Mouse (Mus musculus) CH12.LX (cell line): ENCODE results near the gene Vps18. TPM values are rescaled to one million over a fixed set of nuclear protein-coding genes. Genes with fewer than 3 reads are reported as not detected.

ENCODE experiments used
- DNase-seq: peaks from one replicate; pipeline ENCODE4 v3.0.0-alpha.2; 2013; ENCODE audit errors: extremely low read depth
- H3K27ac ChIP-seq: 2 replicates; pipeline ENCODE4 v1.5.1; 2012; ENCODE audit warnings: low read depth, mild to moderate bottlenecking, control low read depth, moderate library complexity; ENCODE audit not compliant: insufficient read depth
- H3K27me3 ChIP-seq: replicated peaks from 2 replicates; pipeline ENCODE3; 2012; ENCODE audit warnings: inconsistent platforms
- H3K36me3 ChIP-seq, 2 experiments: replicated peaks in 1 of 2; 2 replicates each; pipeline versions ENCODE3 to v1.6.1; 2012; ENCODE audit warnings: inconsistent platforms in 1 of 2, low read length in 1 of 2, mild to moderate bottlenecking in 1 of 2, mixed read lengths in 1 of 2, moderate library complexity in 1 of 2; ENCODE audit not compliant: control insufficient read depth in 1 of 2, insufficient read depth in 1 of 2
- H3K4me1 ChIP-seq, 2 experiments: 2 replicates each; pipeline ENCODE4 v1.6.1; 2012; ENCODE audit warnings: inconsistent platforms in 1 of 2, moderate library complexity in 1 of 2; ENCODE audit not compliant: insufficient read depth in 2 of 2, control insufficient read depth in 1 of 2
- H3K4me2 ChIP-seq: 2 replicates; pipeline ENCODE4 v1.6.1; 2012; ENCODE audit warnings: low read depth, mild to moderate bottlenecking, control low read depth; ENCODE audit not compliant: poor library complexity, insufficient read depth, severe bottlenecking
- H3K4me3 ChIP-seq, 3 experiments: fragments of 150-350 bp in 1 of 3; sonication (generic) in 1 of 3; replicated peaks in 1 of 3; 2 replicates each; pipeline versions ENCODE3 to v1.5.1; 2011 to 2012; ENCODE audit warnings: low read depth in 2 of 3, low read length in 2 of 3, mild to moderate bottlenecking in 2 of 3, moderate library complexity in 2 of 3, control low read depth in 1 of 3, improper control_type of control experiment in 1 of 3, inconsistent platforms in 1 of 3, mixed read lengths in 1 of 3; ENCODE audit not compliant: poor library complexity in 1 of 3
- H3K79me2 ChIP-seq: replicated peaks from 2 replicates; pipeline ENCODE4 v1.6.1; 2012; ENCODE audit warnings: mild to moderate bottlenecking, moderate library complexity; ENCODE audit not compliant: control insufficient read depth, poor library complexity, insufficient read depth, severe bottlenecking; ENCODE audit errors: extremely low read depth
- H3K9ac ChIP-seq: 2 replicates; pipeline ENCODE4 v1.6.1; 2012; ENCODE audit warnings: low read depth, mild to moderate bottlenecking, control low read depth, moderate library complexity; ENCODE audit not compliant: insufficient read depth
- H3K9me3 ChIP-seq: replicated peaks from 2 replicates; pipeline ENCODE3; 2012; ENCODE audit warnings: low read length, inconsistent platforms, mixed read lengths
- CHD2 ChIP-seq: IDR thresholded peaks from 2 replicates; pipeline ENCODE4 v1.6.1; 2011; ENCODE audit warnings: low read length, improper control_type of control experiment
- CTCF ChIP-seq, 2 experiments: IDR thresholded peaks in 1 of 2; conservative IDR thresholded peaks in 1 of 2; 2 replicates each; pipeline ENCODE4 v1.5.1; 2011 to 2012; ENCODE audit warnings: low read depth in 2 of 2, low read length in 2 of 2, improper control_type of control experiment in 1 of 2, inconsistent platforms in 1 of 2, mild to moderate bottlenecking in 1 of 2, moderate library complexity in 1 of 2
- E2F4 ChIP-seq: IDR thresholded peaks from 2 replicates; pipeline ENCODE4 v1.6.1; 2011; ENCODE audit warnings: low read depth, low read length, improper control_type of control experiment; ENCODE audit not compliant: insufficient replicate concordance
- ELF1 ChIP-seq: IDR thresholded peaks from 2 replicates; pipeline ENCODE4 v1.6.1; 2014; ENCODE audit warnings: low read depth, mild to moderate bottlenecking, inconsistent platforms, low read length, improper control_type of control experiment
- ETS1 ChIP-seq: conservative IDR thresholded peaks from 2 replicates; pipeline ENCODE4 v1.6.1; 2012; ENCODE audit warnings: low read depth, mild to moderate bottlenecking, inconsistent platforms, low read length, improper control_type of control experiment, moderate library complexity
- GABPA ChIP-seq: IDR thresholded peaks from 2 replicates; pipeline ENCODE4 v1.6.1; 2012; ENCODE audit warnings: low read depth, low read length, improper control_type of control experiment, inconsistent platforms; ENCODE audit not compliant: insufficient replicate concordance
- HCFC1 ChIP-seq: IDR thresholded peaks from 2 replicates; pipeline ENCODE4 v1.6.1; 2012; ENCODE audit warnings: low read depth, mild to moderate bottlenecking, inconsistent platforms, low read length, improper control_type of control experiment
- IRF4 ChIP-seq: IDR thresholded peaks from 2 replicates; pipeline ENCODE4 v1.6.1; 2014; ENCODE audit warnings: low read depth, mild to moderate bottlenecking, inconsistent platforms, low read length, improper control_type of control experiment
- JUN ChIP-seq: IDR thresholded peaks from 2 replicates; pipeline ENCODE4 v1.6.1; 2011; ENCODE audit warnings: low read depth, mild to moderate bottlenecking, low read length, improper control_type of control experiment, moderate library complexity; ENCODE audit not compliant: insufficient read depth
- JUND ChIP-seq: conservative IDR thresholded peaks from 2 replicates; pipeline ENCODE4 v1.6.1; 2011; ENCODE audit warnings: low read depth, low read length, improper control_type of control experiment
- MAFK ChIP-seq: IDR thresholded peaks from 2 replicates; pipeline ENCODE4 v1.6.1; 2011; ENCODE audit warnings: low read length, improper control_type of control experiment; ENCODE audit not compliant: insufficient replicate concordance
- MAZ ChIP-seq: IDR thresholded peaks from 2 replicates; pipeline ENCODE4 v1.6.1; 2012; ENCODE audit warnings: low read depth, mild to moderate bottlenecking, inconsistent platforms, low read length, improper control_type of control experiment, moderate library complexity
- MEF2A ChIP-seq: IDR thresholded peaks from 2 replicates; pipeline ENCODE4 v1.6.1; 2014; ENCODE audit warnings: low read depth, mild to moderate bottlenecking, inconsistent platforms, low read length, improper control_type of control experiment, borderline replicate concordance
- MYC ChIP-seq: IDR thresholded peaks from 2 replicates; pipeline ENCODE4 v1.6.1; 2011; ENCODE audit warnings: low read depth, mild to moderate bottlenecking, improper control_type of control experiment, low read length
- RAD21 ChIP-seq: IDR thresholded peaks from 2 replicates; pipeline ENCODE4 v1.6.1; 2011; ENCODE audit warnings: low read depth, mild to moderate bottlenecking, low read length, improper control_type of control experiment, moderate library complexity
- SIN3A ChIP-seq: IDR thresholded peaks from 2 replicates; pipeline ENCODE4 v1.6.1; 2012; ENCODE audit warnings: low read length, improper control_type of control experiment, inconsistent platforms
- SMC3 ChIP-seq: IDR thresholded peaks from 2 replicates; pipeline ENCODE4 v1.6.1; 2011; ENCODE audit warnings: low read depth, low read length, improper control_type of control experiment
- TBP ChIP-seq: conservative IDR thresholded peaks from 2 replicates; pipeline ENCODE4 v1.6.1; 2011; ENCODE audit warnings: low read depth, low read length, improper control_type of control experiment
- USF1 ChIP-seq: IDR thresholded peaks from 2 replicates; pipeline ENCODE4 v1.6.1; 2014; ENCODE audit warnings: low read depth, mild to moderate bottlenecking, inconsistent platforms, low read length, improper control_type of control experiment
- USF2 ChIP-seq: conservative IDR thresholded peaks from 2 replicates; pipeline ENCODE4 v1.6.1; 2011; ENCODE audit warnings: low read depth, low read length, improper control_type of control experiment
- ZMIZ1 ChIP-seq: IDR thresholded peaks from 2 replicates; pipeline ENCODE4 v1.6.1; 2012; ENCODE audit warnings: low read depth, mild to moderate bottlenecking, inconsistent platforms, low read length, improper control_type of control experiment
- dilution Hi-C: fragments of 300-500 bp; cut with MboI; formaldehyde crosslinking; loops from 2 replicates; pipeline ENCODE4 v1.14.3; 2020; ENCODE audit warnings: low sequenced_read_pairs; ENCODE audit not compliant: extremely low pct_unique_long_range_greater_than_20kb, extremely low pct_ligation_motif_present
- in situ Hi-C: fragments of 300-500 bp; cut with MboI; formaldehyde crosslinking; loops from 3 replicates; pipeline ENCODE4 v1.14.3; 2019; ENCODE audit warnings: low sequenced_read_pairs, low pct_ligation_motif_present, low pct_unique_long_range_greater_than_20kb, mixed read lengths
- polyA plus RNA-seq: library from polyadenylated mRNA; unstranded; fragments of >175 nt; gene quantifications from 2 replicates; pipeline ENCODE4 v1.2.1, GENCODE M21; 2012; ENCODE audit warnings: low read depth; ENCODE audit not compliant: insufficient read length
- total RNA-seq, 2 experiments: library from RNA; depleted of rRNA; stranded (reverse); fragments of 300-350 nt in 1 of 2; fragments of >200 nt in 1 of 2; gene quantifications; 2 replicates each; pipeline ENCODE4 v1.2.3; 2012 to 2014

Gene Vps18
- total and polyA plus RNA-seq, 3 experiments, result 8.7 to 17.9 (median 15.4) TPM

DNA sequence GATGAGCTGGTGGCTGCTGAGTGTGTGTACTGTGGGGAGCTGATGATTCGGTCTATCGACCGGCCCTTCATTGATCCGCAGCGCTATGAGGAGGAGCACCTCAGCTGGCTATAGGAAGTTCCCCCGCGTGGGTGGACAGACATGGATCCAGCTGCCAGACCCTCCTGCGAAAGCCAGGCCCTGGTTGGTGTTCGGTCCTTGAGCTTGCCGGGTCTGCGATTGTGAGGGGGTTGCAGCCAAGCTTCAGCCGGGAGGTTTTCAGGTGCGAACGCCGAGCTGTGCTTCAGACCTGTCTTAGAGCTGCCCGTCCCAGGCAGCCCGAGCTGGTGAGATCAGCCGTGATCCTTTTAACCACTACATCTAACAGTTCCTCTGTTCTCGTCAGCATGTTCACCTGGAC lies 9.0 kb downstream of the Vps18 start:
- Histone ChIP-seq H3K4me2 (no peak overlapping the region), H3K9me3 (no peaks in the 10 kb centered on the region), H3K27me3 (no peaks in the 10 kb centered on the region), H3K27ac (no peak overlapping the region), H3K9ac (no peak overlapping the region), H3K79me2 (no peaks in the 10 kb centered on the region), H3K4me3 (no peak overlapping the region), H3K4me1 (peaks cover 11 to 44% of the 10 kb centered on the region in 2 experiments), H3K36me3 (peaks cover 55 to 73% of the 10 kb centered on the region in 2 experiments)
- in situ Hi-C loops (loop anchor here (5.0 kb wide), 1 partner anchor 120 kb away; no protein-coding TSS in a partner anchor), dilution Hi-C loops (no loop called here)
- DNase-seq, result no peak
- TF ChIP-seq GABPA (no peak), RAD21 (no peak), HCFC1 (no peak), SIN3A (no peak), MEF2A (no peak), MAFK (no peak), E2F4 (no peak), USF2 (no peak), JUN (no peak), ZMIZ1 (no peak), TBP (no peak), MYC (no peak), MAZ (no peak), JUND (no peak), ELF1 (no peak), USF1 (no peak), IRF4 (no peak)

DNA sequence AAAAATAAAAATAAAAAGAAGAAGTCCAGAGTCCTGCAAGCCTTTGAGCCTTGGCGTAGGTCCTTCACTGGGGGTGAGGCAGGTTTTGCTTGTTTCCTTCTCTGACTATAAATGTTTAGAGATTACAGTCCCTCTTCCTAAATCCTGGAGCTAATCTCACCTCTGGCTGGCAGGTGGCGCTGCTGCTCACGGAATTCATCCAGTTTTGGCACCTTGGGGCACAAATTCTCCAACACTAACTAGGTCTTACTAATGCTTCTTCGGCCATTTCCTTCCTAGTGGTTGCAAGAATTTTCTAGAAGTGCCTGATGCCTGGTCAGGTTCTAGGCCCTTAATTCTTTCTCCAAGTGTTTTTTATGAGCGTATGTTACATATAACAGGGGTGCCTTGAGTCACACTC lies 9.8 kb downstream of the Vps18 start:
- Histone ChIP-seq H3K4me2 (no peak overlapping the region), H3K36me3 (peaks cover 47 to 64% of the 10 kb centered on the region in 2 experiments), H3K9me3 (no peaks in the 10 kb centered on the region), H3K4me3 (no peak overlapping the region), H3K9ac (no peak overlapping the region), H3K27ac (no peak overlapping the region), H3K27me3 (no peaks in the 10 kb centered on the region), H3K4me1 (peaks cover 11 to 48% of the 10 kb centered on the region in 2 experiments), H3K79me2 (no peaks in the 10 kb centered on the region)
- peak; percentile 60 for DNase-seq
- TF ChIP-seq IRF4, result no peak
- no peak for TF ChIP-seq ETS1
- TF ChIP-seq HCFC1, result no peak
- TF ChIP-seq ZMIZ1, result no peak
- no peak for TF ChIP-seq MEF2A
- no peak for TF ChIP-seq MYC
- no peak for TF ChIP-seq CHD2
- peak; percentile 77 for TF ChIP-seq SMC3
- no peak for TF ChIP-seq TBP
- peak; percentile 11 to 83; a peak in 2 of 4 replicates for TF ChIP-seq CTCF (conservative IDR thresholded peaks at IDR 0.05 in 1 of 2, IDR thresholded peaks at IDR 0.05 in 1 of 2; ENCODE audit: low read depth in 2 of 2, low read length in 2 of 2)
- peak; percentile 83 for TF ChIP-seq RAD21
- no peak for TF ChIP-seq GABPA
- dilution Hi-C loops (no loop called here), in situ Hi-C loops (loop anchor here (5.0 kb wide), 1 partner anchor 119 kb away; no protein-coding TSS in a partner anchor)
